Mouse (Mus musculus) testis, adult 2 months (tissue): ENCODE results near the gene D1Ertd622e.

Experiments
- CTCF ChIP-seq: fragments of 200-500 bp; IDR thresholded peaks from 2 replicates; pipeline ENCODE4 v1.5.1; 2012; ENCODE audit warnings: low read depth, mild to moderate bottlenecking, inconsistent platforms, low read length, moderate library complexity; ENCODE audit not compliant: control insufficient read depth, insufficient read depth, insufficient replicate concordance
- POLR2A ChIP-seq: fragments of 200-500 bp; IDR thresholded peaks from 2 replicates; pipeline ENCODE4 v1.6.1; 2012; ENCODE audit warnings: low read depth, mild to moderate bottlenecking, inconsistent platforms, low read length, moderate library complexity; ENCODE audit not compliant: control insufficient read depth

DNA sequence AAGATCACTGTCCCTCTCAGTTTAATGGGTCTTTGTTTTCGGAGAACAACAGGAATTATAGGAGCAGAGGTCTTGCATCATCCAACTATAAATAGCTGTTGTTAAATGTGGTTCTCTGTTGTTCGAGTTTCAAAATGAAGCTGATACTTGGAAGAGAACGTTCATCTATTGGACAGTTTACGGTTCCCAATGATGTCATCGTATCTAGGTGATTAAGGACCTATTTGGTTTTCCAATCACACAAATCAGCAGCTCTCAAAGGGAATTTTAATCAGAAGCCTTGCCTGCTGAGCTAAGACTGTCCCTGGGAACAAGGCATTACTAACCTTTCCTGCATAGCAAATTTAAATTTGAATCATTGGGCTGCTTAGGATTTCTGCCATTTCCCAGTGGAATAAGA is 31.7 kb downstream of the D1Ertd622e start:
- TF ChIP-seq CTCF (no peak), POLR2A (no peak)
